Mouse (Mus musculus) forebrain, embryonic 12.5 days (tissue): ENCODE measurements around the gene Slc35a3. TPM values are rescaled to one million over a fixed set of nuclear protein-coding genes. Genes with fewer than 3 reads are reported as not detected.

Source experiments
- ATAC-seq: fragments of 200-750 bp; cut with Nextera tagmentation; 2 replicates; pipeline ENCODE4 v1.8.0; 2017; ENCODE audit warnings: moderate TSS enrichment; ENCODE audit not compliant: low FRiP score
- H3K27ac ChIP-seq: fragments of 300-500 bp; sonication (generic); 2 replicates; pipeline ENCODE4 v1.5.1; 2016; ENCODE audit warnings: mild to moderate bottlenecking
- H3K27me3 ChIP-seq: fragments of 300-500 bp; sonication (generic); 2 replicates; pipeline ENCODE4 v1.6.1; 2016; ENCODE audit warnings: mild to moderate bottlenecking
- H3K36me3 ChIP-seq: fragments of 300-500 bp; sonication (generic); replicated peaks from 2 replicates; pipeline ENCODE4 v1.6.1; 2016; ENCODE audit warnings: mild to moderate bottlenecking
- H3K4me1 ChIP-seq: fragments of 300-500 bp; sonication (generic); 2 replicates; pipeline ENCODE4 v1.6.1; 2016
- H3K4me2 ChIP-seq: fragments of 300-500 bp; sonication (generic); 2 replicates; pipeline ENCODE4 v1.6.1; 2016; ENCODE audit warnings: mild to moderate bottlenecking, moderate library complexity
- H3K4me3 ChIP-seq: fragments of 300-500 bp; sonication (generic); replicated peaks from 2 replicates; pipeline ENCODE4 v1.5.1; 2016; ENCODE audit warnings: mild to moderate bottlenecking
- H3K9ac ChIP-seq: fragments of 300-500 bp; sonication (generic); 2 replicates; pipeline ENCODE4 v1.6.1; 2016; ENCODE audit warnings: mild to moderate bottlenecking
- H3K9me3 ChIP-seq: fragments of 300-500 bp; sonication (generic); 2 replicates; pipeline ENCODE4 v1.6.1; 2016
- WGBS: fragments of 180-500 bp; shearing (Covaris S2); methylation state at CpG from one replicate; pipeline ENCODE4 v1.1.7; 2016; 5-methylcytosine and 5-hydroxymethylcytosine counted together
- polyA plus RNA-seq: library from polyadenylated mRNA; unstranded; fragments of >200 nt; fragmentation: Nextera tagmentation; extraction: Ambion mirVana; gene quantifications from 2 replicates; pipeline ENCODE4 v1.2.1, GENCODE M21; 2016

Slc35a3 gene
- polyA plus RNA-seq, 1 experiment from 2014 or later = 10.2 TPM

GRCm38 (mm10) chr3:116631459-116631858 is 81.2 kb downstream of the Slc35a3 start:
- no peak overlapping the region for H3K9ac ChIP-seq
- H3K36me3 ChIP-seq = peaks cover 54% of the 10 kb centered on the region

GRCm38 (mm10) chr3:116622641-116623040 is 90.0 kb downstream of the Slc35a3 start:
- peaks cover 41% of the 10 kb centered on the region for H3K36me3 ChIP-seq

More at GRCm38 (mm10) chr3:116631459-116631858, 81.2 kb downstream of the Slc35a3 start:
- Histone ChIP-seq H3K9me3 (no peaks in the 10 kb centered on the region), H3K27ac (no peak overlapping the region), H3K27me3 (no peaks in the 10 kb centered on the region), H3K4me1 (no peaks in the 10 kb centered on the region), H3K4me2 (no peak overlapping the region), H3K4me3 (no peak overlapping the region)
- whole genome bisulfite sequencing = 68% methylated on average over 1 of the region's 1 CpGs
- no peak for ATAC-seq

GRCm38 (mm10) chr3:116620636-116621370 is 91.8 kb downstream of the Slc35a3 start:
- Histone ChIP-seq H3K36me3 (peaks cover 50% of the 10 kb centered on the region), H3K9me3 (no peaks in the 10 kb centered on the region), H3K27me3 (no peaks in the 10 kb centered on the region), H3K27ac (no peak overlapping the region), H3K4me1 (no peaks in the 10 kb centered on the region), H3K4me2 (no peak overlapping the region), H3K9ac (no peak overlapping the region), H3K4me3 (no peak overlapping the region)
- ATAC-seq = no peak
- WGBS = 91% methylated on average over 7 of the region's 7 CpGs

More at GRCm38 (mm10) chr3:116622641-116623040, 90.0 kb downstream of the Slc35a3 start:
- Histone ChIP-seq H3K4me1 (no peaks in the 10 kb centered on the region), H3K4me2 (no peak overlapping the region), H3K27me3 (no peaks in the 10 kb centered on the region), H3K9me3 (no peaks in the 10 kb centered on the region), H3K9ac (no peak overlapping the region), H3K4me3 (no peak overlapping the region), H3K27ac (no peak overlapping the region)
- no peak for ATAC-seq
- 95% methylated on average over 7 of the region's 7 CpGs for WGBS

Other genes starting within 250 kb of the Slc35a3 start
- 108 TPM in 2 replicates for gene Rtca, start 204.6 kb downstream of the Slc35a3 start, polyA plus RNA-seq
- gene Dbt, start 199.8 kb downstream of the Slc35a3 start, polyA plus RNA-seq = 12.6 and 13.0 TPM in 2 replicates
- gene Lrrc39, start 149.9 kb downstream of the Slc35a3 start, polyA plus RNA-seq = 0.47 and 0.70 TPM in 2 replicates
- gene Sass6, start 117.8 kb downstream of the Slc35a3 start, polyA plus RNA-seq = 36.0 and 37.1 TPM in 2 replicates
- 28.5 and 30.7 TPM in 2 replicates for gene Trmt13, start 98.2 kb downstream of the Slc35a3 start, polyA plus RNA-seq
- gene Mfsd14a, start 50.2 kb downstream of the Slc35a3 start, polyA plus RNA-seq = 77.6 and 79.3 TPM in 2 replicates
- 0.81 TPM in 1 of 2 replicates, not detected in the other for gene Gm43191, start 31.6 kb downstream of the Slc35a3 start, polyA plus RNA-seq
- 15.9 and 16.3 TPM in 2 replicates for gene Agl, start 95.3 kb upstream of the Slc35a3 start, polyA plus RNA-seq
- gene Frrs1, start 146.6 kb upstream of the Slc35a3 start, polyA plus RNA-seq = 6.3 and 6.5 TPM in 2 replicates